Mouse (Mus musculus): ENCODE data around the gene Gm4297. TPM values are rescaled to one million over a fixed set of nuclear protein-coding genes. Genes with fewer than 3 reads are reported as not detected.
"Not testable (repeated sequence)": the region's sequence is repeated elsewhere in the genome, so short reads cannot be mapped to it uniquely, and the experiment has no call there.

Gm4297 gene
- polyA plus RNA-seq (2014; fragmentation: Nextera tagmentation; extraction: Ambion mirVana) = not detected in 2 replicates

DNA sequence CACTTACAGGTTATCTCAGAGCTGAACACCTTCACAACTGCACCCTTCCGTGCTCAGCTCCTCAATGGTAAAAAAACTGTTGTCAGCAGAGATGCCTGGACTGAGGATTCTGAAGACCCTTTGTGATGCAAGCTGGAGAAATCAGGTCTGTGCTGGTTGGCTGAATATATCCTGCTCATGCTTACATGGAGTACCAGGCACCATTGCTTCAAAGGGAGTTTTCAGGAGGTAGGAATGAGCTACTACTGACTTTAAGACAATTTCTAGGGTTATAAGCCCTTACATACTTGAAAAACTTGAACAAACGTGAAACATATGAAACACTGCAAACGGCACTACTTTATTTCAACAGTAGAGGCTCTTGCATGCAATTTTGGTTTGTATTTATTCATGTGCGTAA lies at the start of gene Gm4297:
Gene Gm4297 (minus strand): TSS at position 101 of the 400 bp plus-strand sequence.
- not testable (repeated sequence) for H3K9me3 ChIP-seq (replicated peaks; ENCODE audit: control insufficient read depth, low read length); H3K4me2 ChIP-seq (ENCODE audit: low read depth, low read length); H3K4me3 ChIP-seq (ENCODE audit: low read depth, low read length); ATAC-seq (replicated peaks; ENCODE audit: insufficient number of reproducible peaks, low FRiP score, low TSS enrichment, low read depth); H3K4me1 ChIP-seq (ENCODE audit: control insufficient read depth, insufficient read depth, low read length); H3K27ac ChIP-seq (replicated peaks; ENCODE audit: low read depth, low read length); H3K27me3 ChIP-seq (ENCODE audit: control insufficient read depth, insufficient read depth, low read length); H3K36me3 ChIP-seq (replicated peaks; ENCODE audit: control insufficient read depth, insufficient read depth, low read depth, low read length); H3K9ac ChIP-seq (replicated peaks; ENCODE audit: low read length); DNase-seq (ENCODE audit: low spot score)
- 84% methylated on average over 4 of the region's 4 CpGs for WGBS

Small RNA genes within 50 kb of the gene (microRNA-seq; reads per million reads assigned to microRNA genes)
- gene Gm27839 (ENCODE audit: borderline number of aligned reads) (not detected), gene Gm27910 (ENCODE audit: borderline number of aligned reads) (not detected)

Other genes starting within 250 kb of the Gm4297 start
- not detected in 2 replicates for gene Gm5934, start 74.1 kb downstream of the Gm4297 start, polyA plus RNA-seq (2014; fragmentation: Nextera tagmentation; extraction: Ambion mirVana)
- not detected in 2 replicates for gene Gm5935, start 200.3 kb upstream of the Gm4297 start, polyA plus RNA-seq (2014; fragmentation: Nextera tagmentation; extraction: Ambion mirVana)

Data from embryonic facial prominence, embryonic 11.5 days (tissue).